Mouse (Mus musculus) myocyte (in vitro differentiated cells): Measurements from ENCODE around the gene Alg14.

Source experiments
- CEBPB ChIP-seq: IDR thresholded peaks from 2 replicates; pipeline ENCODE4 v1.6.1; 2011; ENCODE audit warnings: mild to moderate bottlenecking, moderate library complexity; ENCODE audit not compliant: poor library complexity, insufficient read depth, severe bottlenecking
- E2F4 ChIP-seq: IDR thresholded peaks from one replicate; pipeline ENCODE4 v1.6.1; 2011; ENCODE audit warnings: mild to moderate bottlenecking, control low read depth, moderate library complexity; ENCODE audit not compliant: insufficient read depth
- POLR2A ChIP-seq: IDR thresholded peaks from one replicate; pipeline ENCODE4 v1.6.1; 2011; ENCODE audit warnings: low read depth, mild to moderate bottlenecking, control low read depth, moderate library complexity; ENCODE audit not compliant: insufficient read length
- TCF3 ChIP-seq: IDR thresholded peaks from one replicate; pipeline ENCODE4 v1.6.1; 2011; ENCODE audit warnings: low read depth, control low read depth; ENCODE audit not compliant: insufficient read length

DNA sequence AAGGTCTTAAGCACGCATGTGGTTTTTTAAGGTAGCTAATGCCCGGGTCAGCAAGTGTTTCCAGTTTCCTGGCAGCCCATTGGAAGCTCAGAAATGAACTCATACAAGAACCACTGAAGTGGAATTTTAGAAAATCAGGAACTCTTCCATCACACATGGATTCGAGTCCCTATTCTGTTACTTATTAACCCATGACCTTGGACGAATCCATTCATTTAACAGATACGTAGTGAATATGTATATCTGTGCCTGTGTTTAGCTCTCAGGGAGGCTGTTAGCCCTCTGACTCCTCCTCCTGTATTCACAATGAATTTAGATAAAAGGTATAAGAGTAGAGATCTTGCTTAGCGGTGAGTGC, 54.0 kb downstream of the Alg14 start:
- TF ChIP-seq POLR2A = no peak
- TF ChIP-seq CEBPB = no peak
- no peak for TF ChIP-seq TCF3
- no peak for TF ChIP-seq E2F4
